Mouse (Mus musculus): ENCODE data around the gene Methig1.
"Not testable (repeated sequence)": the region's sequence is repeated elsewhere in the genome, so short reads cannot be mapped to it uniquely, and the experiment has no call there.

Gene Methig1

DNA sequence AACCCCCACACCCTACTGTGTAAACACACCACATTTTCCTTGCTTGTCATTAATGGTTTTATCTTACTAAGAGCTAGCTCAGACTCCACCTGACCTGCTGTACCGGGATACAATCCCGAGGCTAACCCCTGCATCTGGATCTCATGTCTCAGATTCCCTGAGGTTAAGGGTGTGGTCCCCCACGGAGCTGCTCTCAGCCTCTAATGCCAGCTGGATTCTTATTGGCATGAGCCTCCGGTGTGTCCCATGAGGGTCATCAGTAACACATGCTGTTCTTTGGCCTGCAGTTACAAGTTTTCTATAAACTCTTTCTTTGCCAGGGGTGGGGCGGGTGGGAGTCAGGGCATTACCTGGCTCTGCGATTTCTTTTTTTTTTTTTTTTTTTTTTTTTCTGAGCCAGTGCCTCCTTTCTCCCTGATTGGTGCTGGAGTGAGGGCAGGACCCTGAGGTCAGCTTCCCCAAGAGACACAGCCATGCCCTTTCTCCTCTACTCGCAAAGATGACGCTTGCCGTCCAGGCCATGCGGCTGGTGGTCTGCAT lies at the start of gene Methig1, which contains the start of gene Mettl7a2:
Gene Methig1, plus strand, starts transcription at position 439 of the 540 bp plus-strand sequence.
Gene Mettl7a2, plus strand, starts transcription at position 490 of the 540 bp plus-strand sequence.
- DNase-seq (ENCODE audit: low read depth, low spot score) = no peak

- DNase-seq (ENCODE audit: low read depth, low spot score) = no peak
Observed at GRCm38 (mm10) chr15:100303428-100304018, 49.4 kb upstream of the Methig1 start.

DNA sequence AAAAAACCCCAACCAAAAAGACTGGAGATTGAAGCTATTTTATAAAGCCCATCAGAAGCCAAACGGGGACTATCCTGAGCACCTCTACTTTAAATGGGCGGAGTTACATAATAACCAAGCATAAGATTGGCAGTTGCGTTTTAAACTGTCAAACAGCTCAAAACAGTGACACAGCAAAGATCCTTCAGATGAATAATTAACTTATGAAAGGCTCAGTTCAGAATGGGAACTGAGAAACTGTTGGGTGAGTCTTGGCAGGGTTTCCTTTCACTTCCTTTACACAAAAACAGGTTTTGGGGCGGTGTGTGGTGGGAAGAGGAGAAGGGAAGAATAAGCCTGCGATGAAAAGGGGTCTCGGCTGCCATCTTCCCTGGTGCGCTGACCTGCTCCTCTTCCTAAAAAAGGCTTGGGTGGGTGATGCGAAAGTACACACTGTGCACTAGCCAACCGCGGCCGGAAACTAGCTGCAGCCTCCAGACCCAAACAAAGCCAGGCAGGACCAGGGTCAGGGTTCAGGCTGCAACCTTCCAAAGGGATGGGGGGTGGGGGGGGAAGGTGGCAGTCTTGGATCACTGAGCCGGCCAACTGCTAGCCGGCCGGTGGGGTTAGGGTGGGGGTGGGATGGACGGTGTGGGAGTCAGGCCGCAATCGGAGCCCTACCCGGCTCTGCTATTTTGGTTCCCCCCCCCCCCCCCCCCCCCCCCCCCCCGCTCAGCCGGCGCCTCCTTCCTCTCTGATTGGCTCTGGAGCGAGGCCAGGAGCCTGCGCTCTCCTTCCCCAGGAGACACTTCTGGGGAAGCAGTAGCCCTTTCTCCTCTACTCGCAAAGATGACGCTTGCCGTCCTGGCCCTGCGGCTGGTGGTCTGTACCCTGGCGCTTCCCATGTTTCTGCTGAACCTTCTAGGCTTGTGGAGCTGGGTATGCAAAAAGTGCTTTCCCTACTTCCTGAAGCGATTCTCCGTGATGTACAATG lies 48.6 kb upstream of the Methig1 start, which contains the start of gene Mettl7a1:
Gene Mettl7a1, plus strand, starts transcription at position 122 of the 973 bp plus-strand sequence.
- DNase-seq (ENCODE audit: low read depth, low spot score) = peak; percentile 77

GRCm38 (mm10) chr15:100306201-100306600 lies 46.7 kb upstream of the Methig1 start:
- no peak for DNase-seq (ENCODE audit: low read depth, low spot score)

- peak; percentile 73 for DNase-seq (ENCODE audit: low read depth, low spot score)
Observed at GRCm38 (mm10) chr15:100307438-100308096, 45.4 kb upstream of the Methig1 start.

- DNase-seq (ENCODE audit: low read depth, low spot score) = no peak
Observed at GRCm38 (mm10) chr15:100312346-100312745, 40.6 kb upstream of the Methig1 start.

DNA sequence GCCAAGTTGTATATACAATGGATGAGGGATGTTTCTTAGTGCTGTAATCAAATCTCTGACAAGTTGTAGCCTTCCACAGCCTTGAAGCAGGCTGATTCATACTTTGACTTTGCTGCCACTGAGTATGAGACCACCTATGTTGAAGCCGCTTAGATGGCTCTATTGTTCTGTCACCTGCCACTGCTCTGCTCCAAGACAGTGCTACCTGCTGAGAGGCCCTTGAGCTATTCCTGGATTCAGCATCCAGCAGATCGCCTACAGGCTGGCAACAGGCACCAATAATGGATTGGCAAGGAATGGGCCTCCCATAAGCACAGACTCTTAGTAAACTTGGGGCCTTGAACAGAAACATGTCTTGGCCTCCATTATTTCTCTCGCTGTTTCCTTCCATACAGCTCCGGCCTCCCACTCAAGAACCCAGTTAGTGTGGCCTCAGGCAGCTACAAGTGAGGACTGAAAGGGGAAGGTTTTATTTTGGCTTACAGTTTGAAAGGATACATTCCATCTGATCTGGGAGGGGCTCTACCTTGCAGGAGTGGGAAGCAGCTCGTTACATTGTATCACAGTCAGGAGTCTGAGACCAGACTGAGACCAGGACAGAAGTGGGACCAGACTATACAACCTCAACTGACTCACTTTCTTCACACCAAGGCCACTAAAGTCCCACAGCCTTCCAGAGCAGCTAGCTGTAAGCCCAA lies 38.4 kb upstream of the Methig1 start:
- peak; percentile 68 for DNase-seq (ENCODE audit: low read depth, low spot score)

DNA sequence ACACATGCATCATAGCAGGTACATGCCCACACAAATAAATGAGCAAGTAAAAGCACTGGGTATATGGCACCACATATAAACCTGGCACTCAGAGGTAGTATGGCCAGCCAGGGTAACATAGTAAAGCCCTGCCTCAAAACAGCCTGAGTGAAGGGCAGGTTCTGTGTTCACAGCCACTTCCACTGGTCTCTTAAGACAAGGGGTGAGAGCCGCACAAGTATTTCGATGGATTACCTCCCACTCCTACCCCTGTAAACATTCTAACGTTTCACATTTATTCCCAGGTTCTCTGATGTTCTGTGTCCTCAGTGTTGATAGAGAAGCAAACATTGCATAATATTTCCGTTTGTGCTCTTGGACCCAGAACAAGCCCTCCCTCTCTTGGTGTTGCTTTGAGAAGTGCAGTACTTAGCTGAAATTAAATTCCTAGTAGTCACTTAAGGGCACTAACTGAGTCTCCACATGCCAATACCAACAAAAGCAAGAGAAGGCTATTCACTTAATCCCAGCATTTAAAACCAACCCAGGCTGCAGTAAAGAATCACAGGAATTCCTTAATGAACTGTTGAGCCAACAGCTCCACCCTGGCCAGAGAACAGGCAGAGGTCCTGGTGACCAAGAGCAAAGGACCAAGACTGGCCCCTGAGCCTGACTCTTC lies 34.8 kb upstream of the Methig1 start:
- not testable (repeated sequence) for DNase-seq (ENCODE audit: low read depth, low spot score)

GRCm38 (mm10) chr15:100319884-100320283 lies 33.1 kb upstream of the Methig1 start:
- DNase-seq (ENCODE audit: low read depth, low spot score) = no peak

- DNase-seq (ENCODE audit: low read depth, low spot score) = no peak
Observed at GRCm38 (mm10) chr15:100320295-100320905, 32.5 kb upstream of the Methig1 start.

DNA sequence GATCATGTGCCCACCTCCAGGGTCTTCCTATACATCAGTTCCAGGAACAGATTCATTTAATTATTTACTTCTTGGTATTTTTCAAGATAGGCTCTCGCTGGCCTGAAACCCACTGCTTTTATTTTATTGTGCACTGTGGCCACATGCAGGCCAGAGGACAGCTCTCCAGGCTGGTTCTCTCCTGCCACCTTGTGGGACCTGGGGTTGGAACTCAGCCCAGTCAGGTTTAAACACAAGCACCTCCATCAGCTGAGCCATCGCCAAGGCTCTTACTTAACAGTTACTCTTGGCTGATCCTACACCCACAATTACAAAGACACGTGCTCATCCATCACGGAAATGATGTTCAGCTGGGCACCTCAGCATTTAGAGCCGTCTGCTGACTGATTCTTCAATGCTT lies 31.8 kb upstream of the Methig1 start:
- peak; percentile 58 for DNase-seq (ENCODE audit: low read depth, low spot score)

DNA sequence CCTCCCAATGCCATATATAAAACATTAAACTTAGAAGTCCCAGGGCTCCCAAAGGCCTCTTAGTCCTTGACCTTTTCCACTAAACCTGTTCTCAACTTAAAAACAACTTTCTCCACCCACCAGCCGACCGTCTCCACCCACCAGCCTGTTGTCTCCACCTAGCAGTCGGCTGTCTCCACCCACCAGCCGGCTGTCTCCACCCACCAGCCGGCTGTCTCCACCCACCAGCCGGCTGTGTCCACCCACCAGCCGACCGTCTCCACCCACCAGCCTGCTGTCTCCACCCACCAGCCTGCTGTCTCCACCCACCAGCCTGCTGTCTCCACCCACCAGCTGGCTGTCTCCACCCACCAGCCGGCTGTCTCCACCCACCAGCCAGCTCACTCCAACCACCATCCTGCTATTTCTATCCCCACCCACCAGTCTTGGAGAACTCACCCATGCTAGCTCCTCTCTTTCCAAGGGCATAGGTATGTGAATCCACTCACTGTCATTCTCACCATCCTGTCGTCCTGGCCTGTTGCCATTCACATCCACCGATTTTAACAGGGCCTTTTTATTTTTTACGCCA lies 28.8 kb upstream of the Methig1 start:
- peak; percentile 67 for DNase-seq (ENCODE audit: low read depth, low spot score)

DNA sequence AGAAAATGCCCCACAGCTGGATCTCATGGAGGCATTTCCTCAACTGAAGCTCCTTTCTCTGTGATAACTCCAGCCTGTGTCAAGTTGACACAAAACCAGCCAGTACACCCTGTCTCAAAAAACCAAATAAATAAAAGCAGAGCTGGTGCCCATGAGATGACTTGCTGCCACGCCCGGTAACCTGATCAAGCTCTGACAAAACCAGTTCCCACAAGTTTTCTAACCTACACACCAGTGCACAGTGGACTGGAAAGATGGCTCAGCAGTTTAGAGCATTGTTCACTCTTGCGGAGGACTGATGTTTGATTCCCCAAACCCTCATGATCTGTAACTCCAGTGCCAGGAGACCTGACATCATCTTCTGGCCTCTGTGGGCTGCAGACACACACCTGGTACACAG lies 27.7 kb upstream of the Methig1 start:
- no peak for DNase-seq (ENCODE audit: low read depth, low spot score)

DNA sequence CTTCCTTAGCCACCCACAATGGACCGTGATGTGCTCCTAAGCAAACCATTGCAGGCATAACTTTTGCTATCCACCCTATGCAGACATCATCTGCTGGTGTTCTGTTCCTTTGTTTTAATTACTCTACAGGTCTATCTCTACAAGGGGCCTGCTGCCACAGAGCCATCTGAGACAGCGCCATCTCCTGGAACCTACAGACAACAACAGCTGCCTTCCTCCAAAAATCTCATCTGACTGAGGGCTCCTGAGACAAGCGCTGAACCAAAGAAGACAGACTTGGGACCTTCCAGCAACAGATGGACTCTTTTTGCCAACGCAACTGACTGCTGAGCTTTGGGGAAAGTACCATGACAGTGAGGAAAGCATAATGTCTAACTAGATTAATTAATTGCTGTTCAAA lies 24.9 kb upstream of the Methig1 start:
- peak; percentile 65 for DNase-seq (ENCODE audit: low read depth, low spot score)

- DNase-seq (ENCODE audit: low read depth, low spot score) = not testable (repeated sequence)
Observed at GRCm38 (mm10) chr15:100329336-100329735, 23.6 kb upstream of the Methig1 start.

DNA sequence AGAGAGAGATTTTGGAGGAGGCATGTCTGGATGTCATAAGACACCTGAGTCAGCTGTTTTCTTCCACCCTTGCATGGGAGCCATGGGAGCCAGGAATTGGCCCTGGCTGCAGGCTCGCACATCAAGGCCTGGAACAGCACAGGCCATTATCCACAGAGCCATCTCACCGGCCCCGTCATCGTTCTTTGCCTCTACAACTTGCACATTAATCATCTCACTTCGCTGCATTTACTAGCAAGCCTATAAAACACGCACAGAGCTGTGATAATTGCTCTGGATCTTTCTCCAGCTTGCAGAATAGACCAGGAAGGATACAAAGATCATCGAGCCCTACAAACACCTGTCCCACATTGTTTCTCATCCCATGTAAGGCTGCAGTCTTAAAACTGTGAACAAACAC lies 22.2 kb upstream of the Methig1 start:
- DNase-seq (ENCODE audit: low read depth, low spot score) = no peak

- not testable (repeated sequence) for DNase-seq (ENCODE audit: low read depth, low spot score)
Observed at GRCm38 (mm10) chr15:100332077-100332961, 20.6 kb upstream of the Methig1 start.

GRCm38 (mm10) chr15:100334629-100335028 lies 18.3 kb upstream of the Methig1 start, which contains the start of gene Mettl7a3:
Mettl7a3 (plus strand) TSS chr15:100334929.
- DNase-seq (ENCODE audit: low read depth, low spot score) = no peak

DNA sequence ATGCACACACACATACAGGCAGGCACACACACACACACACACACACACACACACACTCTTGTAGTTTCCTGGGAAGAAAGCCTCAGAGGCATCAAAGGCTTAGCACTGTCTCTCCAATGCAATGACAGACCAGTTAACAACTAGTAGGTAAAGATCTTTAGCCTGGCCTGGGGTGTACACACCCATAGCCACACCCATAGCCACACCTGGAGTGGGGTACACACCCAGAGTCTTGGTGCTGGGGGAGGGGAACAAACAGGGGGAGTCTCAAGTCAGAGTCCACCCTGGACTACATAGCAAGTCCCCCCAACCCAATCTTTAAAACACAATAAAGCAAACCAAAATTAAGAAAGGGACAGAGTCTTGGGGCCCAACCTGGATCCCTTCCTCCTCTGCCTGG lies 15.6 kb upstream of the Methig1 start:
- DNase-seq (ENCODE audit: low read depth, low spot score) = not testable (repeated sequence)
